Mouse (Mus musculus): Measurements from ENCODE around the gene C130026I21Rik.
"Not testable (repeated sequence)": the region's sequence is repeated elsewhere in the genome, so short reads cannot be mapped to it uniquely, and the experiment has no call there.

- not testable (repeated sequence) for TF ChIP-seq CTCF (IDR thresholded peaks at IDR 0.05; ENCODE audit: borderline replicate concordance, control insufficient read depth, extremely low read depth, insufficient read depth, low read length, poor library complexity); POLR2A (IDR thresholded peaks at IDR 0.05; ENCODE audit: control insufficient read depth, extremely low read depth, insufficient read depth, low read length, poor library complexity)
These were observed 170.5 kb downstream of the C130026I21Rik start, which contains the start of gene Gm10553 for GRCm38 (mm10) chr1:85099864-85100263.

Data from thymus, adult 2 months (tissue).